ENCODE assay signal across 20 mouse cellular contexts in the genomic region with DNA sequence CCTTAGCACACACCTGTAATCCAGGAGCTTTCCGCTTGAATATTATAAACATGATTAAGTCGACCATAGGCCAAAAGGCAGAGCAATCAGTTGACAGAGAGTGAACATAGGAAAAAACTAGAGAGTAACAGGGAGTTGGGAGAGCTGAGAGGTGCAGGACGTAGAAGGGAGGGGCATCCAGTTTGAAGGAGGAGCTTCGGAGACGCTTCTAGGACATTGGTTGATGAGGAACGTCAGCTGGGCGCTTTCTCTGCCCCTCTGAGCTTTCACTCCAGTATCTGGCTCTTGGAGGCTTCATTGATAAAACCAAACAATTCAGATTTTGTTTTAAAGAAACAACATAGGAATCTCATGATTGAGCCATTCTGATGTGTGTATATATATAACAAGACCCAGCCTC.
"Had no signal": no experiment of that assay in that cellular context is flagged by ENCODE, and none has a peak within 500 bp of the region (broad histone marks: within the 10 kb centered on the region; RNA-seq: fewer than 3 reads in every experiment).

No protein-coding gene starts in this region.

- H3K9ac ChIP-seq: liver, embryonic 14.5 days; lung, embryonic 14.5 days; midbrain, embryonic 12.5 days; neural tube, embryonic 13.5 days; neural tube, embryonic 15.5 days had no signal

- DNase-seq: lung, adult 18-20 months; lung, embryonic 14.5 days; lung, postnatal 10 days; lung, postnatal 4 days; midbrain, embryonic 14.5 days; retina, postnatal 1 day; right cerebral cortex, adult 18-20 months; right cerebral cortex, postnatal 25 days; right cerebral cortex, postnatal 4 days; spleen, adult 18-20 months; thymus, adult 18-20 months; thymus, postnatal 14 days; thymus, postnatal 36 days had no signal

- ATAC-seq: midbrain, embryonic 16.5 days had no signal

- H3K27me3 ChIP-seq: midbrain, embryonic 12.5 days; neural tube, embryonic 13.5 days; neural tube, embryonic 15.5 days had no signal

- H3K27ac ChIP-seq: liver, embryonic 14.5 days; midbrain, embryonic 10.5 days; midbrain, embryonic 12.5 days; neural tube, embryonic 13.5 days; neural tube, embryonic 15.5 days had no signal

- H3K4me3 ChIP-seq: midbrain, embryonic 10.5 days; midbrain, embryonic 12.5 days; myocyte; neural tube, embryonic 13.5 days; neural tube, embryonic 15.5 days had no signal

- H3K9me3 ChIP-seq: midbrain, embryonic 10.5 days; midbrain, embryonic 12.5 days; neural tube, embryonic 13.5 days; neural tube, embryonic 15.5 days had no signal
